Comparison of ENCODE assay signal across 8 mouse cellular contexts in the genomic region with DNA sequence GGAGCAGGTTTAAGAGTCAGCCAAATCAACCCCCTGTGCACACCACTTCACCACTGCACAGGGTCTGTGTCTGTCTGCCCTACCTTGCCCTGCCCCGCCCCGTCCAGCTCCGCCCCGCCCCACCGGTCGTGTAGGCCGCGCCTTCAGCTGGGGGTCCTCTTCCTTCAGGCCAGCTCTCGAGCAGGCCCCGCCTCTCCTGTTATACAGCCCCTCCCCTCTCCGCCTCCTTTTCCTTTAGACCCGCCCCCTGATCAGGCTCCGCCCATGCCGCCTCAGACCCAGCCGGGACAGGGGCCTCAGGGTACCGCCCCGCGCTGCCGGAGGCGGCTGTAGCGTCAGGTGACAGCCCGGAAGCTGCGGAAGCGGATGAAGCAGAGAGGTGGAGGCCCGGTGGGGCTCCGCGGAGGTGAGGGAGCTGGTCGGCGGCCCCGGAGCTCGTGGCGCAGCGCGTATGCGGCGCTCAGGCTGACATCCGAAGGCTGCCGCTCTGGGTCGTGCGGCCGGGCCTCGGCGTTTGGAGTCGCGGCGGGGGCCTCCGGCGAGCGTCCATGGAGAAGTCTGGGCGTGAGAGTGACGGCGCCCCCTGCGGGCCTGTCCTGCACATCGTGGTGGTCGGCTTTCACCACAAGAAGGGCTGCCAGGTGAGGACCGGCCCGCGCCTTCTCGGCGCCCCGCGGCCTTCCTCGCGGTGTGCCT. TPM values are rescaled to one million over a fixed set of nuclear protein-coding genes. Genes with fewer than 3 reads are reported as not detected.
DNase-seq lines count a peak whose midpoint lies in the region; ATAC-seq and TF ChIP-seq lines count a peak whose summit lies in the region.

A gene (plus strand): TSS at position 326 of the 696 bp plus-strand sequence.

- peak; percentile 40; the same call in 1 of the 2 replicates for TF ChIP-seq CTCF in G1E (IDR thresholded peaks at IDR 0.05; ENCODE audit: low read depth, low read length)
- peak; percentile 90 for TF ChIP-seq CTCF in layer of hippocampus, adult 2 months (conservative IDR thresholded peaks at IDR 0.05)
- TF ChIP-seq CTCF in lung, embryonic 14.5 days (IDR thresholded peaks at IDR 0.05; ENCODE audit: low read depth) = peak; percentile 65
- peak; percentile 28; the same call in 1 of the 2 replicates for TF ChIP-seq CTCF in olfactory bulb, adult 2 months (IDR thresholded peaks at IDR 0.05; ENCODE audit: insufficient read depth, low read depth, low read length)
- peak; percentile 91 for TF ChIP-seq CTCF in thymus, adult 2 months (IDR thresholded peaks at IDR 0.05; ENCODE audit: borderline replicate concordance, control insufficient read depth, extremely low read depth, insufficient read depth, low read length, poor library complexity)

- H3K27ac ChIP-seq in forebrain, embryonic 16.5 days (ENCODE audit: low read length) = peak within 1 kb of the TSS; percentile 97
- peak within 1 kb of the TSS; percentile 94 for H3K27ac ChIP-seq in layer of hippocampus, adult 2 months
- peak within 1 kb of the TSS; percentile 93 for H3K27ac ChIP-seq in lung, embryonic 14.5 days (ENCODE audit: low read depth)
- peak within 1 kb of the TSS; percentile 90 for H3K27ac ChIP-seq in olfactory bulb, adult 2 months (ENCODE audit: insufficient read depth, low read depth, low read length)
- peak within 1 kb of the TSS; percentile 53 for H3K27ac ChIP-seq in thymus, adult 2 months (ENCODE audit: control insufficient read depth, insufficient read depth, low read length)

- peak; percentile 82 for TF ChIP-seq POLR2A in olfactory bulb, adult 2 months (IDR thresholded peaks at IDR 0.05; ENCODE audit: insufficient read depth, low read depth, low read length)
- TF ChIP-seq POLR2A in thymus, adult 2 months (IDR thresholded peaks at IDR 0.05; ENCODE audit: control insufficient read depth, extremely low read depth, insufficient read depth, low read length, poor library complexity) = peak; percentile 83

- ATAC-seq in G1E (ENCODE audit: extremely low read depth, insufficient number of reproducible peaks, low FRiP score, poor library complexity, severe bottlenecking) = peak; percentile 95
- ATAC-seq in forebrain, embryonic 16.5 days = peak; percentile 98
- peak; percentile 98 for ATAC-seq in lung, embryonic 14.5 days (ENCODE audit: insufficient read depth)

- peaks cover 3% of the 10 kb centered on the region for H3K36me3 ChIP-seq in G1E (replicated peaks)
- no peaks in the 10 kb centered on the region for H3K36me3 ChIP-seq in forebrain, embryonic 16.5 days (ENCODE audit: control insufficient read depth, insufficient read depth)
- no peaks in the 10 kb centered on the region for H3K36me3 ChIP-seq in lung, embryonic 14.5 days (ENCODE audit: insufficient read depth)
- no peaks in the 10 kb centered on the region for H3K36me3 ChIP-seq in thymus, adult 2 months (ENCODE audit: control insufficient read depth, insufficient read depth, low read length)

- intact Hi-C loops in heart, postnatal 36 days (cut with DNase I) = loop anchor here (2.0 to 10.0 kb wide), 4 partner anchors 82 to 980 kb away; a partner anchor contains a TSS

- H3K27me3 ChIP-seq in G1E (ENCODE audit: insufficient read depth, low read length) = peaks cover 5% of the 10 kb centered on the region
- no peaks in the 10 kb centered on the region for H3K27me3 ChIP-seq in forebrain, embryonic 16.5 days (replicated peaks; ENCODE audit: control insufficient read depth, insufficient read depth, low read length)
- no peaks in the 10 kb centered on the region for H3K27me3 ChIP-seq in lung, embryonic 14.5 days (ENCODE audit: insufficient read depth, low read length)
- H3K27me3 ChIP-seq in thymus, adult 2 months (ENCODE audit: control insufficient read depth, insufficient read depth, low read length) = no peaks in the 10 kb centered on the region

- DNase-seq in G1E (ENCODE audit: low spot score) = peak; percentile 94
- peak; percentile 97 to 99 for DNase-seq in cerebellum, adult 18-20 months
- peak; percentile 98 to 99 for DNase-seq in heart, postnatal 36 days
- peak; percentile 96 for DNase-seq in layer of hippocampus, adult 2 months (ENCODE audit: low spot score in 2 of 2)
- peak; percentile 97 for DNase-seq in lung, embryonic 14.5 days
- peak; percentile 100 for DNase-seq in thymus, adult 2 months

- peak within 1 kb of the TSS; percentile 83 for H3K4me2 ChIP-seq in forebrain, embryonic 16.5 days (ENCODE audit: low read length)
- peak within 1 kb of the TSS; percentile 74 for H3K4me2 ChIP-seq in lung, embryonic 14.5 days

- peak within 1 kb of the TSS; percentile 88 for H3K4me3 ChIP-seq in G1E (ENCODE audit: low read depth, low read length)
- H3K4me3 ChIP-seq in forebrain, embryonic 16.5 days (replicated peaks; ENCODE audit: low read length) = peak within 1 kb of the TSS; percentile 93
- peak within 1 kb of the TSS; percentile 99 for H3K4me3 ChIP-seq in layer of hippocampus, adult 2 months
- H3K4me3 ChIP-seq in lung, embryonic 14.5 days (ENCODE audit: low read depth, low read length) = peak within 1 kb of the TSS; percentile 78
- H3K4me3 ChIP-seq in olfactory bulb, adult 2 months (ENCODE audit: insufficient read depth, low read depth, low read length) = peak within 1 kb of the TSS; percentile 97
- peak within 1 kb of the TSS; percentile 53 for H3K4me3 ChIP-seq in thymus, adult 2 months (ENCODE audit: control insufficient read depth, insufficient read depth, low read length)

- H3K9me3 ChIP-seq in G1E (replicated peaks) = no peaks in the 10 kb centered on the region
- H3K9me3 ChIP-seq in forebrain, embryonic 16.5 days (ENCODE audit: control insufficient read depth, low read length) = no peaks in the 10 kb centered on the region
- H3K9me3 ChIP-seq in lung, embryonic 14.5 days (ENCODE audit: low read depth, low read length) = no peaks in the 10 kb centered on the region

- peak within 1 kb of the TSS; percentile 93 for H3K9ac ChIP-seq in forebrain, embryonic 16.5 days (replicated peaks; ENCODE audit: low read depth, low read length)
- H3K9ac ChIP-seq in lung, embryonic 14.5 days = peak within 1 kb of the TSS; percentile 75

- under 1% methylated on average over 63 of the region's 64 CpGs for WGBS in forebrain, embryonic 16.5 days
- 0% methylated on average over 64 of the region's 64 CpGs for WGBS in lung, embryonic 14.5 days
- under 1% methylated on average over 64 of the region's 64 CpGs for WGBS in olfactory bulb, adult 2 months
- WGBS in thymus, adult 2 months = under 1% methylated on average over 63 of the region's 64 CpGs

- peaks cover 14% of the 10 kb centered on the region for H3K4me1 ChIP-seq in G1E (ENCODE audit: insufficient read depth, low read depth, low read length)
- peaks cover 13% of the 10 kb centered on the region for H3K4me1 ChIP-seq in forebrain, embryonic 16.5 days (replicated peaks; ENCODE audit: control insufficient read depth, insufficient read depth, low read length)
- peaks cover 6% of the 10 kb centered on the region; the same call in 1 of the 2 replicates for H3K4me1 ChIP-seq in lung, embryonic 14.5 days (ENCODE audit: insufficient read depth)
- no peaks in the 10 kb centered on the region for H3K4me1 ChIP-seq in olfactory bulb, adult 2 months (ENCODE audit: control insufficient read depth, insufficient read depth, low read length)
- H3K4me1 ChIP-seq in thymus, adult 2 months (replicated peaks; ENCODE audit: control insufficient read depth, insufficient read depth, low read length) = no peaks in the 10 kb centered on the region

RNA-seq across cellular contexts. Expression of the gene that starts here (rescaled TPM):
- 35.0 and 38.1 TPM in 2 replicates for total RNA-seq in G1E (2014; fragmentation: Nextera tagmentation)
- 42.3 and 44.5 TPM in 2 replicates for total RNA-seq in G1E (2017)
- polyA plus RNA-seq in G1E (2012) = 7.6 and 7.7 TPM in 2 replicates
- 40.3 and 45.8 TPM in 2 replicates for polyA plus RNA-seq in forebrain, embryonic 16.5 days (2015; fragmentation: Nextera tagmentation; extraction: Ambion mirVana)
- 1 to 10 TPM; 6.5 to 7.5 TPM for total RNA-seq in heart, postnatal 36 days (2021)
- 10 to 100 TPM; 42.5 to 44.4 TPM for total RNA-seq in layer of hippocampus, adult 2 months (2021)
- 15.5 and 18.2 TPM in 2 replicates for polyA plus RNA-seq in lung, embryonic 14.5 days (2014; fragmentation: Nextera tagmentation; extraction: Ambion mirVana)
- not detected in 2 replicates for polyA plus RNA-seq in olfactory bulb, adult 2 months (2012; ENCODE audit: insufficient read depth, insufficient read length, low replicate concordance, missing spikeins)
- polyA plus RNA-seq in thymus, adult 2 months (2012; rRNA removed) = 13.7 and 14.6 TPM in 2 replicates

Comparison
In these comparisons a context has a peak if more than half of its experiments do, and no peak if none do; other contexts are left out.
1. Peak in every context shown above with its lines: DNase-seq, ATAC-seq, H3K4me3 ChIP-seq and H3K27ac ChIP-seq.
2. RNA of the gene that starts here (total RNA-seq): 35.0 to 44.5 TPM in G1E and 42.5 to 44.4 TPM in layer of hippocampus, adult 2 months; 6.5 to 7.5 TPM in heart, postnatal 36 days; every median in the first group is over 4 times any median in the second.
3. CTCF ChIP-seq: peak in every context shown above with its lines; median percentile 91 in thymus, adult 2 months; 90 in layer of hippocampus, adult 2 months; 65 in lung, embryonic 14.5 days; 40 in G1E; 28 in olfactory bulb, adult 2 months.